Comparison of ENCODE assay signal across 8 mouse cellular contexts in the genomic region with DNA sequence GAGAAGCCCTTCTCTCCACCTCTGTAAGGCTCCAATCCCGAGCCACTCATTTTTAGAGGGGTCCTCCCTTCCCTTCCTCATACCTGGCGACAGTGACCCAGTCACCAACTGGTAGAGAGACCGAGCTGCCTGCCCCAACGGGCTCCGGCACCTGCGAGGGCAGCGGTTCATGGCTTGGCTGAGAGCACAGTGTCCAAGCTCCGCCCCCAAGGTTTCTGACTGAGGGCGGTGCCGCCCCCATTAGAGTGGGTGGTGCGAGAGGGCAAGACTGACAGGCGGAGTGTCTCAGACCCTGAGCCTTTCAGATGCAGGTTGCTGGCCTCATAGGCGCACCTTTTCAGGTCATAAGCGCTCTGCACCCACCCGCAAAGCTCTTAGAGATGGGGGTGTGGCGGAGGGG. TPM values are rescaled to one million over a fixed set of nuclear protein-coding genes. Genes with fewer than 3 reads are reported as not detected.
DNase-seq lines count a peak whose midpoint lies in the region; ATAC-seq and TF ChIP-seq lines count a peak whose summit lies in the region.

No protein-coding gene starts in this region.

- 2% methylated on average over 16 of the region's 16 CpGs for WGBS in kidney, embryonic 15.5 days
- 1% methylated on average over 16 of the region's 16 CpGs for WGBS in spleen, adult 2 months

- no peak for TF ChIP-seq CTCF in brain, embryonic 14.5 days (IDR thresholded peaks at IDR 0.05; ENCODE audit: borderline replicate concordance, extremely low read depth, insufficient read depth, insufficient read length)
- TF ChIP-seq CTCF in spleen, adult 2 months (IDR thresholded peaks at IDR 0.05; ENCODE audit: extremely low read depth, insufficient read depth, insufficient read length, insufficient replicate concordance), result no peak

- intact Hi-C loops in heart, postnatal 25 days (cut with DNase I), result loop anchor here (2.0 kb wide), 2 partner anchors 141 to 203 kb away; no protein-coding TSS in a partner anchor
- intact Hi-C loops in gastrocnemius, postnatal 14 days (cut with DNase I; ENCODE audit: low total_unique reads), result loop anchor here (5.0 kb wide), 1 partner anchor 140 kb away; no protein-coding TSS in a partner anchor

- ATAC-seq in kidney, embryonic 15.5 days (replicated peaks; ENCODE audit: low FRiP score), result peak; percentile 17; the same call in 1 of the 2 replicates

- peak overlapping the region; percentile 67 for H3K4me2 ChIP-seq in kidney, embryonic 15.5 days

- H3K9ac ChIP-seq in kidney, embryonic 15.5 days, result no peak overlapping the region

- DNase-seq in heart, adult 18-20 months, result peak; percentile 36 to 39
- no peak for DNase-seq in heart, postnatal 25 days (ENCODE audit: low spot score)
- peak; percentile 50 for DNase-seq in brain, embryonic 14.5 days (ENCODE audit: low read depth)
- peak; percentile 32 for DNase-seq in gastrocnemius, postnatal 14 days
- peak; percentile 68 for DNase-seq in lung, postnatal 25 days (ENCODE audit: low spot score)
- peak in 1 of 2 experiments; percentile 63 for DNase-seq in spleen, adult 2 months (ENCODE audit: low read depth in 1 of 2, low spot score in 2 of 2)
- DNase-seq in ovary, postnatal 14 days (ENCODE audit: low spot score), result no peak

- peaks cover 48% of the 10 kb centered on the region for H3K4me1 ChIP-seq in kidney, embryonic 15.5 days
- H3K4me1 ChIP-seq in spleen, adult 2 months (ENCODE audit: control insufficient read depth, insufficient read depth, insufficient read length), result no peaks in the 10 kb centered on the region; the same call in 1 of the 2 replicates

- TF ChIP-seq POLR2A in brain, embryonic 14.5 days (IDR thresholded peaks at IDR 0.05; ENCODE audit: borderline replicate concordance, extremely low read depth, insufficient read depth, insufficient read length, poor library complexity, severe bottlenecking), result no peak
- TF ChIP-seq POLR2A in spleen, adult 2 months (IDR thresholded peaks at IDR 0.05; ENCODE audit: low read depth, low read length), result no peak

- H3K4me3 ChIP-seq in kidney, embryonic 15.5 days (replicated peaks), result peak overlapping the region; percentile 34
- peak overlapping the region; percentile 43; the same call in 1 of the 2 replicates for H3K4me3 ChIP-seq in spleen, adult 2 months (ENCODE audit: extremely low read depth, insufficient read depth, insufficient read length)

- no peaks in the 10 kb centered on the region for H3K36me3 ChIP-seq in kidney, embryonic 15.5 days
- no peaks in the 10 kb centered on the region for H3K36me3 ChIP-seq in spleen, adult 2 months (ENCODE audit: control insufficient read depth, insufficient read depth, low read length)

- H3K27ac ChIP-seq in kidney, embryonic 15.5 days, result no peak overlapping the region
- H3K27ac ChIP-seq in spleen, adult 2 months (ENCODE audit: insufficient read depth, low read length), result no peak overlapping the region

- no peaks in the 10 kb centered on the region for H3K9me3 ChIP-seq in kidney, embryonic 15.5 days (replicated peaks)

- H3K27me3 ChIP-seq in kidney, embryonic 15.5 days, result peaks cover 8% of the 10 kb centered on the region; the same call in 1 of the 2 replicates
- peaks cover 9% of the 10 kb centered on the region; the same call in 1 of the 2 replicates for H3K27me3 ChIP-seq in spleen, adult 2 months (ENCODE audit: control insufficient read depth, insufficient read depth, low read length)

RNA-seq across cellular contexts. Expression of a gene that starts 3.7 kb away (rescaled TPM):
- total RNA-seq in heart, adult 18-20 months (2021), result 100 to 1,000 TPM; 176 to 206 TPM
- 100 to 1,000 TPM; 205 to 217 TPM for total RNA-seq in heart, postnatal 25 days (2021)
- 9.0 and 10.2 TPM in 2 replicates for polyA plus RNA-seq in brain, embryonic 14.5 days (2012; rRNA removed)
- under 1 TPM; 0.16 to 0.74 TPM for total RNA-seq in gastrocnemius, postnatal 14 days (2021)
- 2.2 and 2.3 TPM in 2 replicates for polyA plus RNA-seq in kidney, embryonic 15.5 days (2015; fragmentation: Nextera tagmentation; extraction: Ambion mirVana)
- polyA plus RNA-seq in spleen, adult 2 months (2012; rRNA removed), result 1.5 and 1.8 TPM in 2 replicates

RNA-seq across cellular contexts. Expression of a gene that starts 28.5 kb away (rescaled TPM):
- total RNA-seq in heart, adult 18-20 months (2021), result 10 to 100 TPM; 72.5 to 76.3 TPM
- total RNA-seq in heart, postnatal 25 days (2021), result 10 to 100 TPM; 61.6 to 71.0 TPM
- polyA plus RNA-seq in brain, embryonic 14.5 days (2012; rRNA removed), result 125 and 156 TPM in 2 replicates
- total RNA-seq in gastrocnemius, postnatal 14 days (2021), result 10 to 100 TPM; 28.6 to 29.6 TPM
- polyA plus RNA-seq in kidney, embryonic 15.5 days (2015; fragmentation: Nextera tagmentation; extraction: Ambion mirVana), result 47.4 and 53.3 TPM in 2 replicates
- 18.9 and 21.1 TPM in 2 replicates for polyA plus RNA-seq in spleen, adult 2 months (2012; rRNA removed)

Comparison
In these comparisons a context has a peak if more than half of its experiments do, and no peak if none do; other contexts are left out.
1. DNase-seq: peak in heart, adult 18-20 months (2 of 2), brain, embryonic 14.5 days (single experiment), gastrocnemius, postnatal 14 days (single experiment) and lung, postnatal 25 days (single experiment); none in heart, postnatal 25 days (single experiment) and ovary, postnatal 14 days (single experiment).
2. RNA of a gene that starts 3.7 kb away (total RNA-seq): 205 to 217 TPM in heart, postnatal 25 days and 176 to 206 TPM in heart, adult 18-20 months; 0.16 to 0.74 TPM in gastrocnemius, postnatal 14 days; every median in the first group is over 100 times any median in the second.